Mouse (Mus musculus) liver, postnatal 0 days (tissue): Measurements from ENCODE around the gene Gsx2.

Experiments used
- CTCF ChIP-seq: sonication (generic); IDR thresholded peaks from 2 replicates; pipeline ENCODE4 v1.5.1; 2016; ENCODE audit warnings: antibody characterized with exemption, low read depth
- EP300 ChIP-seq: IDR thresholded peaks from 2 replicates; pipeline ENCODE4 v1.6.1; 2016; ENCODE audit warnings: antibody characterized with exemption, low read depth, mild to moderate bottlenecking

DNA sequence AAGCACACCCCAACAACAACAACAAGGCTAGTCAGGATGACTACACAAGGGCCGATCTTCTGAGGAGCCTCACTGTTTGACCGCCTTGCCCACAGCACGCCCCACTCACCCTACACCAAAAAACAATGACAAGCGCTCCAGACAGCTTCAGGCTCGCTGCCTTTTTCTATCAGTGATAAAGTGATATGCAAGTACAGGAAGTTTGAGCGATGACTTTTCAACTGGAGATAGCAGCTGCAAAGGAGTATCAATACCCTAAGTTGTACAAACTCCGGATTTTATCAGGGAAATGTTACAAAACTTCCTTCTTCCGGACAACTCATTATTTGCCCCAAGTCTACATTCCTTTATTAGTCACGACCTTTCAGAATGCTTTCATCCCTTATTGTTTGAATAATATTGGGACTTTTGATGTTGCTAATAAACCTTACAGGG lies 32.4 kb upstream of the Gsx2 start:
- no peak for TF ChIP-seq EP300
- TF ChIP-seq CTCF: no peak
